Mouse (Mus musculus): Measurements from ENCODE around the gene Myrf.

The Myrf gene

DNA sequence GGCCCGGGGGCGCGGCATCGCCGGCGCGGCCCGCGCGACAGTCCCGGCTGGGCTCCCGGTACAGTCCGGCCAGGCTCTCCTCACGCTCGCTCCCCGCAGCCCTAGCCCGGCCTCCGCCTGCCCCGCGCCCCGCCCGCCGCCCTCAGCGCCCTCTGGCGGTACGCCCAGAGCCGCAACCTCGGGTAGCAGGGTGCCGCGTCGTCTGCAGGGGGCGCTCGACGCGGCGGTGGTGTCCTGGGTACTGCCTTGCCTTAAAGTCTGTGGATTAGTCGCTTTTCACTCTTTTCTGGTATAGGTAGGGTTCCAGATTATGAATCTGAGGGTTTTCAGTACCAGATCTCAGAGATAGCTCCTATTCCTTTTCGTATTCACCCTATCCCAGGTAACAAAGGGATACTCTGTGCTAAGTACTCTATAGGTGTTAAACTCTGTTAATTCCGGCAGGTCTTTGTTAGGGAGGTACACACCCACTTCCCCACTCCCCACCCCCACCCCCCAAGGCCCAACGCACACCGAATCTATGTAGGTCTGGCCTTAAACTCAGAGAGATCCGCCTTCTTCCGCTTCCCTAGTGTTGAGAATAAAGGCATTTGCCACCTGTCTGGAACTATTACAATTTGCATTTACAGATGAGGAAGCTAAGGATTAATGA is at the start of gene Myrf:
Gene Myrf, minus strand, starts transcription at position 95 of the 652 bp plus-strand sequence.
- in situ Hi-C loops (cut with MboI, MseI) = no loop called here

DNA sequence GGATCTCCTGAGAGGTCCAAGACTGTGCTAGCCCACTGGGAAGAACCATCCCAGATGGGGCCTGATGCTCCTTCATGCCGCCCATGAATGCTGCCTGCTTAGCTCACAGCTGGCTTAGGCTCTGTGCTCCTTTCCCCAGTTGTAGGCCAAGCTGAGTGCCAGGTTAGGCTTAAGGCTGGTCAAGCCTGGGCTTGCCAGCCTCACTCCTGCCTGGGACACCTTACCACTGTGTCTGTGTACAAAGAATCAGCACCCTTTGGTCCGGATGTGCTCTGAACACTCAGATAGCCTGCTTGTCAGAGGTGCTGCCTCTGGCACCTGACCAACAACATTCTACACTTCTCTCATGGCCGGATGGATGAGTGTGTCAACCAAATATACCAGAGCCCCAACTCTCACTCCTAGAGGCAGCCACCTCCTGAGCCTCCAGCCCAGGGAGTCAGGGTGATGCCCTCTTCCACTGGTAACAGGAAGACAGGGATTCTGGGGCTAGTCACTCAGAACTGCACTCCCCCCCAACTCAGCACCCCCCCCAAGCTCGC is 49.1 kb upstream of the Myrf start:
- in situ Hi-C loops (cut with MboI, MseI) = no loop called here

DNA sequence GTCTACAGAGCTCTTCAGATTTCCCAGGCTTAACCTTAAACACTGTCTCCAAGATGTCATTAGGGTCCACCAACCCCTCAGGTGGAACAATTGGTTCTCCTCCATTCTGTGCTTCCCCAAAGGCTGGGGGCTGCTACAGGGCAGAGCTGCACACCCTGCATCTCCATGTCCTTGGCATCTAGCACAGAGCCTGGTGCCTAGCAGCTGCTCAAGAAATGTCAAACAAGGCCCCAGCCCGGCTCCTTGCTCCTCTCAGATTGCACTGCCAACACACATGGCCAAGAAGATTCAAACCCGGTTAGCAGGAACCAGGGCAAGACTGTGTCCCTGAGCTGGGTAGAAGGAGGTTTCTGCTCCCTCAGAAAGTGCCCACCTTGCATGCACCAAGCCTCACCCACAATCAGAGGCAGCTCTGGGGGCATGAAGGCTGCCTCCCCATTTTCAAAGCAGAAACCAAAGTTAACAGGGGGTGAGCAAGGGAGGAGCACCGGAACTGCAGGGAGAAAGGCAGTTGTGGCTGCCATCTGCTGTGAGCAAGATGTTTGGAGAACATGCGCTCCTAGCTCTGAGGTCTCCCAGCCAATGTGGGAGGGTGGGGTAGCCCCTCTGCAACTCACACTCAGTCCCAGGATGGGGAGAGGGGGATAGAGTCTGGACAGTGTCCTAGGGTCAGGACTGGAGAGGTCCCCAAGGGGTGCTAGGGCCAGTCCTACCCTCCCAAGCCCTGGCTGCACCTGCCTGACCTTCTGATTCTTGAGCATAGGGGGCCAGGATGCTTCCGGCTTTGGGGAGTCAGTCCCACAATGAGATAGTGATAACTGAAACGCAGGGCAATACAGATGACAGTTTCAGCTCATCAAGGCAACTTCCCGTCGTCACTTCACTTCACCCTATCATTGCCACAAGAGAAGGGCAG is 47.8 kb upstream of the Myrf start:
- in situ Hi-C loops (cut with MboI, MseI) = no loop called here

DNA sequence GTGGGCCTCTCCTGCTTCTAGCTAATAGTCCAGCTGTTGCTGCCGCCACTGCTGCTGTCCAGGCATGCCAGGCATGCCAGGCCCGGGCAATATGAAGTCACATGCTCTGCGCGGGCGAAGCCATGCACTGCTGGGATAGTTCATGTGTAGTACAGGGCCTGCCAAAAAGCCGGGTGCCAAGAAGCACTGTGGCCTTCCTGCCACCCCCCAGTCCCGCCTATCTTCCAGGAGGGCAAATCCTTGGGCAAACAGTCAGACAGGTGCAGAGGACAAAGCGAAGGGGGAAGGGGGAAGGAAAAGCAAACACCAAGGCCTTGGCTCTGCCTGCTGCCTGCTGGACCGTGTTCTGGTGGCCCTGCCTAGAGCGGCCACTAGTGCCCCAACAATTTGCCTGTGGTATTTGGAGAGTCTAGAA is 45.9 kb upstream of the Myrf start:
- in situ Hi-C loops (cut with MboI, MseI) = no loop called here

DNA sequence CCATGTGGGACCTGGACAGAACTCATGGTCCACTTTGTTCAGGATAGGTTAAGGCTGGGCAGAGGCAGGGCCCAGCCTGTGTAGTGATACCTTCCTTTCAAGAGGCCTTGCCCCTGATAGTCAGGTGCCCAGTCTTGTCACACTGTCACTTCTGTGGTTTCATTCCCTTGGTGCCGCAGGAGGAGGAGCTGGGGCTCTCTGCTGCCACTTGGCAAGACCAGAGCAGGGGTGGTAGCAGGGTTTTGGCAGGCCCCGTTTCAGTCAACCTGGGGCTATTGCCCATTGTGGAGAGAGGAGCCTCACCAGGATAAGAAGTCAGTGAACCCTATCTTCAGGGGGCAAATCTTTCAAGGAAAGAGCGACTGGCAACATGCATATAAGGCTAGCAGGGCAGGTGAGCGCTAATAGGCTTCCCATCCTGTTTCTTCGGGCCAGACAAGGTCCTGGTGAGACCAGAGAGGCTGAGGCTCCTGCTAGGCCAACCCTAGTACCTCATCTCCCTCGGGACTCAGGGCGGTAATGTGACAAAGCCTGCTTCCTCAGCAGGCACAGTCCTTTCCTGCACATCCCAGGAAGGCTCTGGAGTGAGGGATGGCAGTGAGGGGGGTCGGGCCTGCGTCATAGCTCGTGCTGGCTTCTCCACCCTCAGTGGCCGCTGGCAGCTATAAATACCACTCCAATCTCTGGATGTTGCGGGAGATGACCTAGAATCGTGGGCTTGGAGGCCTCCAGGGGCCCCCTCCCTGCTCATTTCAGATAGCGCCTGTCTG is 40.4 kb upstream of the Myrf start:
- in situ Hi-C loops (cut with MboI, MseI) = no loop called here

DNA sequence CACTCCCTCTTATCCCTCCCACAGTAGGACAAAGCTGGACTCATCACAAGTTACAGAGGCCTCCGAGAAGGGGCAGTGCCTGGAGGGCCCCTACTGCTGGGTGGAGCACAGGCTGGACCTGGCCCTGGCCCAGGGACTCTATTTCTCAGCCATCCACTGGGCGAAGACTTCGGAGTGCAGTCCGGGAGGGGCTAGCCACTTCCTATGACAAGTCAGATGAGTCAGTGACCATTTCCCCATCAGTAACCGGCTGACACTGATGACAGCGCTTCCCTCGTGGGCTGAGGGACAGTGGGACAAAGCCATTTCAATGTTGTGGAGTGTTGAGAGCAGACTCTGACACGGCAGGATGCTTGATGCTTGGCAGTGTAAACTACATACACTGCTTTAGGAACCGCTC is 39.1 kb upstream of the Myrf start:
- in situ Hi-C loops (cut with MboI, MseI) = no loop called here

DNA sequence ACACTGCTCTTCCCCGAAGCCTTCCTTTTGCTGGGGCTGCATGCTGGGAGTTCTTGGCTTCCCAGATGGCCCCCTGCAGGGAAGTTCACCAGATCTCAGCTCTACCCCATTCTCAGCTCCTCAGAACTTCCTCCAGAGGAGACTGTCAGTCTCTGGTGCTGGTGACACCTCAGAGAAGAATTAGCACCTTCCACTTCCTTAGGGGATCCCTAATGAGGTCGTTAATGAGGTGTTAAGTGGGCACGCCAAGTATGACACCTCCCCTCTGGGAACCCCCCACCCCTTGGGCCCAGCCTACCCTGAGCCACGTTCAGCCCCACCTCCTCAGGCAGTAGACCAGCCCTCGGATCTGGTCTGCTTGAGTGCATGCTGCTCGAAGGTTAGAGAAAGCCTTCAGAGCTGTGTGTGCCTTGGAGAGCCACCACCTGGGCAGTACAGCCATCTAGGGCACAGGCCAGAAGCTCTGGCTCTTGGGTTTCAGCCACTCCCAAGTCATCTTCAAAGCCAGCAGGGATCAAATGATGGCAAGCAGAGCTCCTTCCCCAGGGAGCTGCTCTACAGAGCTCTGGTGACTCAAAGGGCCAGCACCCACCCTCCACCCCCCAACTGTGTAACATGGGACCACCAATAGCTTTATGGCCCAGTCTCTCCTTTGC is 38.2 kb upstream of the Myrf start:
- in situ Hi-C loops (cut with MboI, MseI) = no loop called here

DNA sequence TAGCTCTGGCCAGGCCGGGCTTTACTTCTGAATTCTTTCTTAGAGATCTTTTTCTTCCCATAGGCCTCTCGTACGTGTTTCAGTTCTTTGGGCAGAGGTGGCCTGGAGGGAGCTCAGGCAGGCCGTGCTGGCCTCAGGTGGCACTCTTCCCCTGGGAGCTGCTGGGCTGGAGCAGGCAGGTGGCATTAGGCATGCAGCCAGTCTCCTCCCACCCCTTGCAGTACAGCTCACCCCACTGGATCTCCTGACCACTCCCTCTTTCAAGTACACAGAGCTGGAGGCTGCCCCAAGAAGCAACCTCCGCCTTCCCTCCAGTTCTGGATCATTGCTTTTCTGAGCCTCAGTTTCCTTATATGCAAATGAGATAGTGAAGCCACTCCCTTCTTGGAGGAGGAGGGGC is 37.2 kb upstream of the Myrf start:
- in situ Hi-C loops (cut with MboI, MseI) = no loop called here

DNA sequence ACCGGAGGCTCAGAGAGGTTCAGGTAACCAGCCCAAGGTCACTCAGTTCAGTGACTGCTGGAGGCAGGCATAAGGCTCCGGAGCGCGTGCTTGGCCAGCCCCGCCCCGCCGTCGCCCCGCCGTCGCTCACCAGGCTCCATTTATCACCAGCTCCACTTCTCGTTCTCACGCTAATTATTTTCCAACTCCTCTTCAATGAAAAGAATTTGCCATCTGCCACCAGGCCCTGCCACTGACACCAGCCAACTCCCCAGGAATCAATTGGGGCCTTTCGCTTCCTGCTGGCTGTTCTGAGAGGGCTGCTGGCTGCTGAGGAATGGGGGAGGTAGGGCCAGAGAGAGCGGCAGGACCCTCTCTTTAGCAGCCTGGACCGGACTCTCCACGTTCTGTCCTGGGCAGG is 36.8 kb upstream of the Myrf start:
- in situ Hi-C loops (cut with MboI, MseI) = no loop called here

DNA sequence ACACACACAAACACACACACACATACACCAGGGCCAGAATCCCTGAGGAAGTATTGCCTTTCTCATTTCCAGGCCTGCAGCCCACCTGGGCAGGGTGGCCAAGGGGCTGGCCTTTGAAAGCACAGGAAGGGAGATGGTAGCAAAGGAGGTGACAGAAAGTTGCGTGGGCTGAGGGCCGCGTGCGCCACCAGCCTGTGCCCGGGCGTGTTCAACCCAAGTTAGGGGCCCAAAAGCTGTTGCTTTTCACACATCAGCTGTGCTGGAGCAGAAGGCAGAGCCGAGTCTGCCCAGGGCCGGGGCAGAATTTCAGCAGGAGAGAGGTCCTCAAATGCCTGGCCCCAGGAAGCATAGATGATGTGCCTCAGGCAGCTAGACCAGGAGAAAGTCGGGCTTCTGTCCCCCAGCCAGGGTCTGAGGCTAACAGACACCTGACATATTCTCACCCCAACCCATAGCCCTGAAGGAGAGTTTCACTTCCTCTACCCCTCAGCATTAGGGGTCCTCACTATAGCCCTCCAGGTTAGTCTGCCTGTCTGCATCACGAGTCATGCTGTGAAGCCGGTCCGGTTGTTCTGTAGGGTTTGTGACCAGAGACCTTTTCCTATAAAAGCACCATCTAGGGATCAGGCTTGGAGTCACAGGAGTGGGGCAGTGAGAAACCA is 36.1 kb upstream of the Myrf start:
- in situ Hi-C loops (cut with MboI, MseI) = no loop called here

DNA sequence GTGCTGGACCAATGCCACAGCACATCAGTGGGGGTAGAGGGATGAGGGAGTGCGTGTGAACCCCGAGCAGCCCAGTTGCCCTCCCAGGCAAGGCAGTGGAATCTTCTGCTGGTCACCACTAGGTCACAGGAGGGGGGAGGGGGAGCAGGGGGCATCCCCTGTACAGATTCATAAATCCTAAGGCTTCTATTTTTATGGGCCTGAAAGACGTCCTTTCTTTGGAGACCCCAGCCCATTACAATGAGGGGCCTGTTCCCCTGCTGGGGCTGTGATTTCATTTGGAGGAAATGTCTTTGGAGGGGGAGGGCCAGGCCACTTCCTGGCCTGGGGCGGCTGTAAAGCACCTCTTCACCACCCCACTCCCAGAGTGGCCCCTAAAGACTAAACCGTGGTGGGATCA is 33.5 kb upstream of the Myrf start:
- in situ Hi-C loops (cut with MboI, MseI) = no loop called here

DNA sequence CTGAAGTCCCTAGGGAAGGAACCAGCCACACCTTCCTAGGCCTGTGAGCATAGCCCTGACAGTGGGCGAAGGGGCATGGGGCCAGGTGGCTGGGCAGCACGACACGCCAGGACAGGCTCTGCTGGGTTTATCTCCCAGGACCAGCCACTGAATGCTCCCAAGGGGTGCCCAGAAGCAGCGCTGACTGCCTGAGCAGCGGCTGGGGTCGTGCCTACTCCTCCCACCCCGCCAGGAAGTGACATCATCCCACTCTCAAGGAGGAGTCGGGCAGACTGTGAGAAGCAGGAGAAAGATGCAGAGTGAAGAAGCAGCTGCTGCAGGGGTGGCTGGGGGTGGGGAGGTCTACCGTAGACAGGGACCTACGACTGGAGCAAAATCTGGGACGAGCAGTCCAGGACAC is 32.2 kb upstream of the Myrf start:
- in situ Hi-C loops (cut with MboI, MseI) = no loop called here

DNA sequence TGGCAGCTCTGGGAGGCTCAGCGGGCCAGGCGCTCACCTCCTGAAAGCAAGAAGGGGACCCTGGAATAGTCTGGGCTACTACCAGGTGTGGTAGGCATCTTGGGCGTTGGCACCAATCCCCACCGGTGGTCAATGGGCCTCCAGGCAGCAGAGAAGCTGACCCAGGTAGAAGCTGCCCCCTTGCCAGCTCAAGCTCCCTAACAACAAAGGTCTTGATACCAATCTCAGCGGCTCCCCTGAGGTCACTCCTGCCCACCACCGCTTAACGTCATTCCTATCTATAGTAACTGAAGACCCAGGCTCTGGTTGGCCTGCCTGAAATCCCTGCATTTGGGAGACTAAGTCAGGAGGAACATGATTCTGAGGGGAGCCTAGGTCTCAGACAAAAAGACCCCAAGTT is 31.0 kb upstream of the Myrf start:
- in situ Hi-C loops (cut with MboI, MseI) = no loop called here

DNA sequence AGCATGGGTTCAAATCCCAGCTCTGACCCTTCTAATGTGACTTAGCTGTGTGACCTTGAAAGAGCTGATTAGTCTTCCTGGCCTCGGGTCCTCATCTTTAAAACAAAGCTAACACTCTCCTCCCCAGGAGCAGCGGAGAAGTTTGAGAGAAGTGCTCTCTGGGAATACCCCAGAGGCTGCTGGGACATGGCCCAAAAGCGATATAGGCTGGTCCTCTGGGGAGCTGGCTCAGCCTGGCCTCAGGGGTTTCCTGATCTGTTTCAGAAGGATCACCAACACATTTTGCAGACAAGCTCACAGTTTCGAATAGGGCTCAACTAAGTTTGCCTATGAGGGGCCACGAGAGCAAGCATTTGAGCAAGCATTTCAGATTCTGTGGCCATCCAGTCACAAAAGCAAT is 29.8 kb upstream of the Myrf start:
- in situ Hi-C loops (cut with MboI, MseI) = no loop called here

DNA sequence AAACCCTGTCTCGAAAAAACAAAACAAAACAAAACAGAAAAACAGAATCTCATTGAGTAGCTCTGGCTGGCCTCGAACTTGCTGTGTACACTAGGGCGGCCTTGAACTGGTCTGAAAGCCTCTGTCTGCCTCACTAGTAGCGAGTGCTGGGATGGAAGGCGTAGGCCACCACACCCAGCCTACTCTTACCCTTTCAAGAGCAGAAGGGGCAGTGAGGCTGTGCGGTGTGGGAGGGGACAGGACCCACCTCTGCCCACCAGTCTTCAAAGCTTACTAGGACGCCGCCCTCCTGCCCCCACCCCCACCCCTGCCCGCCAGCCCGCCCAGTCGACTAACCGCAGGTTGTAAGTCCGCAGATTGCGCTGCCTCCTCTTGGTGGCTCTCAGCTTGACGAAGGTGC is 28.3 kb upstream of the Myrf start:
- in situ Hi-C loops (cut with MboI, MseI) = no loop called here

DNA sequence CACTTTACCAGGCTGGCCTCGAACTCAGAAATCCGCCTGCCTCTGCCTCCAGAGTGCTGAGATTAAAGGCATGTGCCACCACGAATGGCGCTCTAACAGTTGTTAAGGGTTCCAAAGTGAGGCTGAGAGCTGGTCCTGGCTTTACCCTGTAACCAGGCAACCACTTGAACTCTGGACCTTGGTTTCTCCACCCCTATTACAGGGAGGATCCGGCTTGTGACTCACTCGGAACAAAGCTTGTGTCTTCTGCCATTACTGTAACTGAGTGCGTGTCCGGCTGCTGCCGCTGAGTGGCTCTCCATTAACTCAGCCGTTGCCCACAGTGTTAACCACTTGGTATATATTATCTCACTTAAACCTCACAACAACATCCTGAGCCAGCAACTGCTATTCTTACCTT is 27.4 kb upstream of the Myrf start:
- in situ Hi-C loops (cut with MboI, MseI) = no loop called here

DNA sequence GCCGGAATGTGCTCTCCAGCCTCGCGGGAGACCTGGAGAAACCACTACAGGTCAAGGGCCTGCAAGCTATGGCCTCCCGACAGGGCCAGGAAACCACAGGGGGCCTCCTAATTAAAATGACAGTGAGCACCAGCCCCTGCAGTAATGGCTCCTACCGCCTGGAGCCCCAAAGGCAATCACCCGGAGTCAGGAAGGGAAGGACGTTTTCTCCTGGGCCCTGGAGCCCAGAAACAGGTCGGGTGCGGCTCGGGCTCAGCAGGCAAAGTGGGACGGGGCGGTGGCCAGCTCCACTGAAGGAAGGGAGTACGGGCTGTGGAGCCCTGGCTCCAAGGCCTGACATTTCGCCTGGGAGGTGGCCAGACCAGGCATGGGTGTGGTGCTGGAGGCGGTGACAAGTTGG is 26.5 kb upstream of the Myrf start:
- in situ Hi-C loops (cut with MboI, MseI) = no loop called here

DNA sequence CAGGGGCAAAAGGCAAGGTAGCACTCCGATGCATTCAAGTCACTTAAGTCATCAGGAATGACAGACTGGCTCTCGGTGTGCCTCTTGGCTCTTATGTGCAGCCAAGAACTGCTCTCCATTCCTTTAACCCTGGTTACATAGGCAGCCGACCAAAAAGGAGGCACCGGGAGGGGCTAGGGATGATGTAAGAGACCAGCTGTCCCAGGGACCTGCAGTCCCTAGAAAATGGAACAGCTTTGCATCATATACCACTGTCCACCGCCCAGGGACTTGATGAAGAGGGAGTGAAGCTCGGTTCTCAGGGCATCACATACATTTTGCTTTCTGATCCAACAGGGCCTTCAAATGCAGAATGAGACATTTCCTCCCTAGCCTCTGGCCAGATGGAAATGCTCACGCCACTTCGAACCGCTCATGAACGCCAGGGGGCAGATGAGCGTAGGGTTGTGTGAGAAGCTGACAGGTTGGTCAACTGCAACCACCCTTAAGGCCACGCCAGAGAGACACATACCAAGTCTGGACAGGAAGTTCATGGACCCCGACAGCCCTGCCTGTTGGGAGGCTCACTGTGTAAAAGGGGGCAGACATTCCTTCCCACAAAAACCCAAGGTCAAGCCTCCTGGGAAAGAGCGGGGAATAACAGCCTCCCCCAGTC is 25.8 kb upstream of the Myrf start:
- in situ Hi-C loops (cut with MboI, MseI) = no loop called here

DNA sequence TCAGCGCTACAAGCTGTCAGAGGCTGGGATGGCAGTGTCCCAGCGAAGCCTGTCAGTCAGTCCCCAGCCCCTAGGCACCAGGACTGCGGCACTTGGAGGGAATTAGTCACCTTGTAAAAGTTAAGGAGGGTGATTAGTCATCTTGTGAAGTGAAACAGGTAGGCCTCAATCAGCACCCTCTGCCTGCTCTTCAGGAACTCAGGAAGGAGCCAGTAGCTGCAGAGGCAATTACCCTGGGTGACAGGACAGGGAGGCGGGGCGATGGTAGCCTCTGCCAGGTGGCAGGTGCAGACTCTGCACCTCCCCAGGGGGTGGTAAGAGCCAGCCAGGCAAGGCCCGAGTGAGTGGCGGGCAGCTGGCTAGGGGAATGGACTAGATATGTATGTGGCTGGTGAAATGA is 20.8 kb upstream of the Myrf start:
- in situ Hi-C loops (cut with MboI, MseI) = no loop called here

DNA sequence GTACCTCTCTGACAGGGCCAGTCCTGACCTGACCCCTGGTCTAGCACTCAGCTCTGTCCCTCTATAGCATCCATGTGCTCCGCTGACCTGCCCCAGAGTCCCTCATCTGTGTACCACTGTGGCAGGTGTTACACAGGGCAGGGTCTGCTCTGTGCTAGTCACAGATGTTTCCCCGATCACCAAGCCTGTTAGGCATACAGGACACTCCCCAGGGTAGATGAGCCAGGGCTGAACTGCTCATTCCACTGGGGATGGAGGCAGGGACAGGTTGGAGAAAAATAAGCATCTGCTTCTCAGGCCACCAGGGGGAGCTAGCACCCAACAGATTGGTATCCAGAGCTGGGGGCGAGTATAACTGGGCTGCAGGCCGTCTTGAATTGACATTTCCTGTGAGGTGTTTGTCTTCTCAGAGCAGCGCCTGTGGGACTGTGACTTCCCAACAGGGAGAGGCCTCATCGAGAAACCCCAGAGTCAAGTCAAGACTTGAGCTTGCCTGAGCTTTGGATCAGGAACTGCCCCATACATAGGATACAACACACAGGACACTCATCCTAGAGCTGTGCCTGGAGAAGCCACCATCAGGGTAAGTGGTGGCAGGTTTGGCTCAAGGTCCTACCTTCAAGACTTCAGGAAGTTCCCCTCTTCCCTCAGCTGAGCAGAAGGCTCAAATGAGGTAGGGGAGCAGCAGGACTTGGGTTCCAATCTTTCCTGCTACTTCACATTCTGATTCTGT is 17.9 kb upstream of the Myrf start:
- in situ Hi-C loops (cut with MboI, MseI) = loop anchor here in 1 of 2 experiments (5.0 kb wide), 1 partner anchor 49 kb away; no protein-coding TSS in a partner anchor
